Mouse (Mus musculus): Measurements from ENCODE around the gene Tasp1. TPM values are rescaled to one million over a fixed set of nuclear protein-coding genes. Genes with fewer than 3 reads are reported as not detected.
"Not testable (repeated sequence)": the region's sequence is repeated elsewhere in the genome, so short reads cannot be mapped to it uniquely, and the experiment has no call there.

The Tasp1 gene
- total RNA-seq, 2 experiments from 2014 or later: 8.8 to 23.9 TPM

GRCm38 (mm10) chr2:140060092-140060867, 6.3 kb downstream of the Tasp1 start:
- peak; percentile 61; the same call in 1 of the 2 replicates for ATAC-seq (replicated peaks; ENCODE audit: low FRiP score, poor library complexity, severe bottlenecking)

- peak; percentile 25; the same call in 1 of the 2 replicates for ATAC-seq (replicated peaks; ENCODE audit: low FRiP score, poor library complexity, severe bottlenecking)
Observed at GRCm38 (mm10) chr2:140058125-140058524, 8.5 kb downstream of the Tasp1 start.

- no peak for ATAC-seq (replicated peaks; ENCODE audit: low FRiP score, poor library complexity, severe bottlenecking)
Observed at GRCm38 (mm10) chr2:140051607-140052126, 14.9 kb downstream of the Tasp1 start.

- no peak for ATAC-seq (replicated peaks; ENCODE audit: low FRiP score, poor library complexity, severe bottlenecking)
Observed at GRCm38 (mm10) chr2:140042522-140043131, 24.0 kb downstream of the Tasp1 start.

GRCm38 (mm10) chr2:140042081-140042480, 24.5 kb downstream of the Tasp1 start:
- ATAC-seq (replicated peaks; ENCODE audit: low FRiP score, poor library complexity, severe bottlenecking): no peak

- ATAC-seq (replicated peaks; ENCODE audit: low FRiP score, poor library complexity, severe bottlenecking): no peak
Observed at GRCm38 (mm10) chr2:140037459-140037858, 29.1 kb downstream of the Tasp1 start.

- ATAC-seq (replicated peaks; ENCODE audit: low FRiP score, poor library complexity, severe bottlenecking): no peak
Observed at GRCm38 (mm10) chr2:140036854-140037253, 29.8 kb downstream of the Tasp1 start.

GRCm38 (mm10) chr2:140024937-140025336, 41.7 kb downstream of the Tasp1 start:
- no peak for ATAC-seq (replicated peaks; ENCODE audit: low FRiP score, poor library complexity, severe bottlenecking)

GRCm38 (mm10) chr2:140007406-140007805, 59.2 kb downstream of the Tasp1 start:
- ATAC-seq (replicated peaks; ENCODE audit: low FRiP score, poor library complexity, severe bottlenecking): no peak

GRCm38 (mm10) chr2:139998170-139998569, 68.4 kb downstream of the Tasp1 start:
- ATAC-seq (replicated peaks; ENCODE audit: low FRiP score, poor library complexity, severe bottlenecking): no peak

- ATAC-seq (replicated peaks; ENCODE audit: low FRiP score, poor library complexity, severe bottlenecking): not testable (repeated sequence)
Observed at GRCm38 (mm10) chr2:139989907-139990306, 76.7 kb downstream of the Tasp1 start.

- no peak for ATAC-seq (replicated peaks; ENCODE audit: low FRiP score, poor library complexity, severe bottlenecking)
Observed at GRCm38 (mm10) chr2:139967451-139967850, 99.2 kb downstream of the Tasp1 start.

- ATAC-seq (replicated peaks; ENCODE audit: low FRiP score, poor library complexity, severe bottlenecking): no peak
Observed at GRCm38 (mm10) chr2:139966288-139966687, 100.3 kb downstream of the Tasp1 start.

GRCm38 (mm10) chr2:139948843-139949242, 117.8 kb downstream of the Tasp1 start:
- no peak for ATAC-seq (replicated peaks; ENCODE audit: low FRiP score, poor library complexity, severe bottlenecking)

- ATAC-seq (replicated peaks; ENCODE audit: low FRiP score, poor library complexity, severe bottlenecking): no peak
Observed at GRCm38 (mm10) chr2:139937581-139937980, 129.0 kb downstream of the Tasp1 start.

- no peak for ATAC-seq (replicated peaks; ENCODE audit: low FRiP score, poor library complexity, severe bottlenecking)
Observed at GRCm38 (mm10) chr2:139934577-139934976, 132.0 kb downstream of the Tasp1 start.

- no peak for ATAC-seq (replicated peaks; ENCODE audit: low FRiP score, poor library complexity, severe bottlenecking)
Observed at GRCm38 (mm10) chr2:139934033-139934572, 132.5 kb downstream of the Tasp1 start.

- ATAC-seq (replicated peaks; ENCODE audit: low FRiP score, poor library complexity, severe bottlenecking): no peak
Observed at GRCm38 (mm10) chr2:139932211-139932610, 134.4 kb downstream of the Tasp1 start.

- no peak for ATAC-seq (replicated peaks; ENCODE audit: low FRiP score, poor library complexity, severe bottlenecking)
Observed at GRCm38 (mm10) chr2:139924937-139925336, 141.7 kb downstream of the Tasp1 start.

- ATAC-seq (replicated peaks; ENCODE audit: low FRiP score, poor library complexity, severe bottlenecking): not testable (repeated sequence)
Observed at GRCm38 (mm10) chr2:139921395-139921794, 145.2 kb downstream of the Tasp1 start.

- no peak for ATAC-seq (replicated peaks; ENCODE audit: low FRiP score, poor library complexity, severe bottlenecking)
Observed at GRCm38 (mm10) chr2:139919757-139920156, 146.8 kb downstream of the Tasp1 start.

Data from erythroid progenitor cell, adult 5-6 weeks (primary cell).